Mouse (Mus musculus) olfactory bulb, adult 2 months (tissue): ENCODE measurements around the gene Gm11639.

ENCODE experiments used
- CTCF ChIP-seq: fragments of 200-500 bp; IDR thresholded peaks from 2 replicates; pipeline ENCODE4 v1.5.1; 2012; ENCODE audit warnings: low read depth, mild to moderate bottlenecking, low read length, moderate library complexity; ENCODE audit not compliant: insufficient read depth
- POLR2A ChIP-seq: fragments of 200-500 bp; IDR thresholded peaks from 2 replicates; pipeline ENCODE4 v1.6.1; 2012; ENCODE audit warnings: mild to moderate bottlenecking, low read depth, low read length, moderate library complexity; ENCODE audit not compliant: insufficient read depth

GRCm38 (mm10) chr11:105135692-105136091, 450.2 kb downstream of the Gm11639 start:
- TF ChIP-seq POLR2A (no peak), CTCF (no peak)
